ENCODE assay signal across 19 mouse cellular contexts in genomic region chr14:22587285-22587957, GRCm38 (mm10).
DNase-seq lines count a peak whose midpoint lies in the region; ATAC-seq and TF ChIP-seq lines count a peak whose summit lies in the region.
"Had no signal": no experiment of that assay in that cellular context is flagged by ENCODE, and none has a peak within 500 bp of the region (broad histone marks: within the 10 kb centered on the region; RNA-seq: fewer than 3 reads in every experiment).

No protein-coding gene starts in this region.

- no peak overlapping the region for H3K27ac ChIP-seq in neural tube, embryonic 15.5 days (replicated peaks)
- H3K27ac ChIP-seq: gastrocnemius, adult 2 months; heart, adult 2 months; heart, embryonic 15.5 days; hindbrain, embryonic 12.5 days; midbrain, embryonic 15.5 days; stomach, embryonic 15.5 days had no signal

- no peaks in the 10 kb centered on the region for H3K9me3 ChIP-seq in neural tube, embryonic 15.5 days (replicated peaks)
- H3K9me3 ChIP-seq: heart, embryonic 15.5 days; hindbrain, embryonic 12.5 days; midbrain, embryonic 15.5 days; stomach, embryonic 15.5 days had no signal

- no peak for TF ChIP-seq POLR2A in lung, adult 2 months (IDR thresholded peaks at IDR 0.05; ENCODE audit: borderline replicate concordance, extremely low read depth, low read depth, low read length)

- H3K4me1 ChIP-seq in lung, adult 2 months (ENCODE audit: control insufficient read depth, insufficient read depth, low read length), result peaks cover 3% of the 10 kb centered on the region; the same call in 1 of the 2 replicates
- peaks cover 4% of the 10 kb centered on the region; the same call in 1 of the 2 replicates for H3K4me1 ChIP-seq in neural tube, embryonic 15.5 days
- H3K4me1 ChIP-seq: heart, embryonic 15.5 days; midbrain, embryonic 15.5 days had no signal

- WGBS in lung, adult 2 months, result 58% methylated on average over 4 of the region's 4 CpGs
- 66% methylated on average over 4 of the region's 4 CpGs for WGBS in neural tube, embryonic 15.5 days

- H3K27me3 ChIP-seq in neural tube, embryonic 15.5 days (replicated peaks), result 0 out of 2 replicates have a peak, but pooled peaks cover 2% of the 10 kb centered on the region
- H3K27me3 ChIP-seq: heart, embryonic 15.5 days; stomach, embryonic 15.5 days had no signal

- TF ChIP-seq CTCF in lung, adult 2 months (IDR thresholded peaks at IDR 0.05; ENCODE audit: insufficient read depth, low read length), result no peak

- peak; percentile 27 to 56; a peak in 3 of 4 replicates for ATAC-seq in hematopoietic stem cell, adult 5-6 weeks (replicated peaks in 1 of 2; ENCODE audit: insufficient read depth in 1 of 2, low FRiP score in 2 of 2, low TSS enrichment in 1 of 2, low read depth in 1 of 2, poor library complexity in 2 of 2, severe bottlenecking in 2 of 2)
- ATAC-seq in neural tube, embryonic 15.5 days (ENCODE audit: low FRiP score), result no peak
- ATAC-seq in erythroid progenitor cell, adult 5-6 weeks (replicated peaks; ENCODE audit: low FRiP score, poor library complexity, severe bottlenecking), result no peak
- ATAC-seq in CD4-positive, CD25-positive, alpha-beta regulatory T cell, adult 4 months, result no peak
- ATAC-seq: forebrain, postnatal 0 days; inflammation-experienced regulatory T-cells, adult 6 months; midbrain, embryonic 15.5 days had no signal

- H3K36me3 ChIP-seq in neural tube, embryonic 15.5 days, result no peaks in the 10 kb centered on the region
- H3K36me3 ChIP-seq: heart, embryonic 15.5 days; hindbrain, embryonic 12.5 days; midbrain, embryonic 15.5 days; stomach, embryonic 15.5 days had no signal

- no peak overlapping the region for H3K9ac ChIP-seq in neural tube, embryonic 15.5 days (replicated peaks)
- H3K9ac ChIP-seq: forebrain, postnatal 0 days; heart, embryonic 15.5 days; hindbrain, embryonic 12.5 days; midbrain, embryonic 15.5 days; stomach, embryonic 15.5 days had no signal

- H3K4me3 ChIP-seq in lung, adult 2 months (replicated peaks; ENCODE audit: extremely low read depth, low read depth, low read length), result no peak overlapping the region
- H3K4me3 ChIP-seq in neural tube, embryonic 15.5 days (replicated peaks), result no peak overlapping the region
- H3K4me3 ChIP-seq: gastrocnemius, adult 2 months; heart, adult 2 months; heart, embryonic 15.5 days; hindbrain, embryonic 12.5 days; midbrain, embryonic 15.5 days; stomach, embryonic 15.5 days had no signal

- peak; percentile 38 for DNase-seq in lung, postnatal 36 days
- no peak for DNase-seq in lung, adult 2 months
- DNase-seq in adipocyte (ENCODE audit: low spot score), result peak; percentile 12
- DNase-seq: cerebellum, postnatal 14 days; forebrain, postnatal 0 days; gastrocnemius, adult 2 months; heart, adult 2 months; kidney, adult 8-10 months; kidney, postnatal 36 days; thymus, postnatal 14 days had no signal

- H3K4me2 ChIP-seq in neural tube, embryonic 15.5 days, result no peak overlapping the region
- H3K4me2 ChIP-seq: heart, embryonic 15.5 days; hindbrain, embryonic 12.5 days; midbrain, embryonic 15.5 days; stomach, embryonic 15.5 days had no signal

Comparison
In these comparisons a context has a peak if more than half of its experiments do, and no peak if none do; other contexts are left out.
1. ATAC-seq: peak in hematopoietic stem cell, adult 5-6 weeks (2 of 2); none in neural tube, embryonic 15.5 days (single experiment), erythroid progenitor cell, adult 5-6 weeks (single experiment) and CD4-positive, CD25-positive, alpha-beta regulatory T cell, adult 4 months (single experiment).